Mouse (Mus musculus) embryonic stem cell, embryonic (primary cell): ENCODE measurements at regions not wholly inside any gene's neighbourhood (a gene's known extent, or its start where the extent isn't known, plus 50 kb on each side); places are given as distances from the start of the nearest gene placed in this dataset.

Experiments
- CTCF ChIA-PET, 4 experiments: fragments of 300-600 bp in 2 of 4; fragments of 350-600 bp in 2 of 4; sonication (Branson Sonifier 250); formaldehyde crosslinking; loops; one replicate each; lab custom pipeline; 2022; ENCODE audit warnings: inconsistent platforms in 2 of 4; lab: Charles Lee
- POLR2A ChIA-PET, 4 experiments: fragments of 300-600 bp in 2 of 4; fragments of 350-600 bp in 2 of 4; sonication (Branson Sonifier 250); formaldehyde crosslinking; loops; one replicate each; lab custom pipeline; 2022; ENCODE audit warnings: antibody characterized with exemption in 4 of 4, inconsistent platforms in 1 of 4; lab: Charles Lee

- POLR2A ChIA-PET = interaction anchor here in 1 of 4 experiments (0.5 kb wide), 1 partner anchor 1008 kb away, joined by 6 read pairs; no protein-coding TSS in a partner anchor
- CTCF ChIA-PET = no interaction called here
Measured at GRCm38 (mm10) chr5:119059223-119059622, 498.7 kb downstream of the Med13l start.

DNA sequence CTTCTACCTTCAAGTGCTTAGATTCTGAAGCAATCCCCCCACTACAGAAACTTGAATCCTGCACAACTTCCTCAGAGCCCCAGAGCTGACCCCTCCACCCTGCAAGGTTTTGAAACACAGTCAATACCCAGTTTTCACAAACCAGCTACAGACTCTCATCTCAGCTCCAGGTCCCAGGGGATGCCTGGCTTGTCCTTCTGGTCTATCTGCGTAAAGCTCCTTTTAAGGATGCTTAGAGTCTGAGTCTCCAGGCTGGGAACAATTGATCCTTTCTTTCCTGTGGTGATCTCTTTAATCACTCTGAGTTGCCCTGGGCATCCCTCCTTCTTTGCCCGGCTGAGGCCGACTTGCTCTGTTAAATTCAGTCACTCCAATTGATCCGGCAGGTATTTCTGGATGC lies 500.4 kb downstream of the Med13l start:
- CTCF ChIA-PET = no interaction called here
- POLR2A ChIA-PET = interaction anchor here in 1 of 4 experiments (0.6 kb wide), 1 partner anchor 22 kb away, joined by 4 read pairs; no protein-coding TSS in a partner anchor

- ChIA-PET CTCF (interaction anchor here (0.5 to 1.4 kb wide), 5 partner anchors 9 to 642 kb away, joined by 3 to 7 read pairs (median 4); no protein-coding TSS in a partner anchor), POLR2A (interaction anchor here in 1 of 4 experiments (0.6 kb wide), 1 partner anchor 153 kb away, joined by 3 read pairs; no protein-coding TSS in a partner anchor)
Measured at GRCm38 (mm10) chr5:119062478-119062877, 502.0 kb downstream of the Med13l start.

DNA sequence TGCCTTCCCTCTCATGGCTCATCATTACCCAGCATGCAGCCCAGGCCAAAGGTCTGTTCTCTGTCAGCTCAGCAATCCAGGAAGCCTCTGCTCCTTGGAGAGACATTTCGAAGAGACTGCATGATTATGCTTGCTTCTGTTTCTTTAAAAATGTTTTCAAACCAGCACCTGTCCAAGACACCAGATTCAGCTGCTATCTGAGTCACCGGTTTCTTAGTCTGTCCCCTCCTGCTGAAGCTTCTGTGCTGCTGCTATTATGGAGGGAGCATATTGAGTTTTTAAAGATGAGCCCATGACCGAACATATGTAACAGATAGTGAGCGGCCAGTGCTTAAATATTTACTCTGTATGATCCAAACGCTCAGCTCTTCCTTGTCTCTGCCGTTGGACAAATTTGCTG lies 506.2 kb downstream of the Med13l start:
- POLR2A ChIA-PET = interaction anchor here in 1 of 4 experiments (0.6 kb wide), 1 partner anchor 208 kb away, joined by 4 read pairs; no protein-coding TSS in a partner anchor
- CTCF ChIA-PET = no interaction called here

- CTCF ChIA-PET = no interaction called here
- POLR2A ChIA-PET = no interaction called here
Measured at GRCm38 (mm10) chr5:119069765-119070333, 509.4 kb downstream of the Med13l start.

GRCm38 (mm10) chr5:119072712-119073111 lies 512.2 kb downstream of the Med13l start:
- POLR2A ChIA-PET = no interaction called here
- CTCF ChIA-PET = no interaction called here

GRCm38 (mm10) chr5:119080747-119081146 lies 520.3 kb downstream of the Med13l start:
- POLR2A ChIA-PET = no interaction called here
- CTCF ChIA-PET = no interaction called here

GRCm38 (mm10) chr5:119082895-119083294 lies 522.4 kb downstream of the Med13l start:
- POLR2A ChIA-PET = no interaction called here

DNA sequence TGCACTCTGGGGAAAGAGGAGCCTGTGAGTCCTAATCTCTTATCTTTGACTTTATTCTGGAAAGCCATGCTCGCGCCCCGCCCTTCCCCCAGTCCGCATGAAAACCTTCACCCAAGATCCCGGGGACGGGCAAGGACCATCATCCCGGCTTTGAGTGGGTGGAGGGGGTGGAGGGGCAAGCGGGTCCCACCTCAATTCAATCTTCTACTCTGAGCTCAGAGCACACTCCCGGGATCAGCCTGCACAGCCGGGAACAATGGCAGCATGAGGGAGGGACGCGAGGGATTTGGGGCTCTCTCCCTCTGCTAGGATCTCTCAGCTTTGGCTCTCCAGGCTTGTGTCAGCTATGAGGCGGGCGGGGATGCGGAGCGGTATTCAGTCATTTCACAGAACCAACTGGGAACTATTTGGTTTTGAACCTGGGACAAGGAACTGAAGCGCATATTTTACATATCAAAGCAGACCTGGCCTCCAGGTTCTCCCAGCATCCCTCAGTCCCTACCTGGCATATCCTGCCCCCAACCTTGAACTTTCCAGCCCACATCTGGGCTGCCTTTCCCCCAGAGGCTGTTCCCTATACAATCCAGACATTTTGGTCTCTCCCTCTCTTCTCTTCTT lies 537.2 kb downstream of the Med13l start:
- ChIA-PET CTCF (interaction anchor here in 1 of 4 experiments (0.6 to 0.9 kb wide), 2 partner anchors 12 to 767 kb away, joined by 3 to 5 read pairs; no protein-coding TSS in a partner anchor), POLR2A (interaction anchor here in 3 of 4 experiments (0.6 to 1.7 kb wide), 6 partner anchors 12 to 583 kb away, joined by 3 to 5 read pairs (median 3); no protein-coding TSS in a partner anchor)

More at GRCm38 (mm10) chr5:119082895-119083294, 522.4 kb downstream of the Med13l start:
- CTCF ChIA-PET = no interaction called here

GRCm38 (mm10) chr5:119099817-119100216 lies 539.3 kb downstream of the Med13l start:
- ChIA-PET CTCF (interaction anchor here in 3 of 4 experiments (0.5 to 1.1 kb wide), 6 partner anchors 46 to 1839 kb away, joined by 3 to 5 read pairs (median 3); no protein-coding TSS in a partner anchor), POLR2A (interaction anchor here in 3 of 4 experiments (0.6 to 1.5 kb wide), 11 partner anchors 14 to 1230 kb away, joined by 3 to 7 read pairs (median 4); partner anchors contain the start of gene Tbx3 (in 1 of the 3))

GRCm38 (mm10) chr5:119103503-119103902 lies 543.0 kb downstream of the Med13l start:
- POLR2A ChIA-PET = interaction anchor here in 2 of 4 experiments (0.6 to 1.2 kb wide), 4 partner anchors 8 to 567 kb away, joined by 3 to 5 read pairs (median 4); partner anchors contain the start of gene Tbx3 (in 1 of the 2)

GRCm38 (mm10) chr5:119107898-119108297 lies 547.4 kb downstream of the Med13l start:
- CTCF ChIA-PET = interaction anchor here in 1 of 4 experiments (0.6 kb wide), 1 partner anchor 204 kb away, joined by 3 read pairs; no protein-coding TSS in a partner anchor
- POLR2A ChIA-PET = interaction anchor here in 1 of 4 experiments (0.7 kb wide), 1 partner anchor 538 kb away, joined by 4 read pairs; no protein-coding TSS in a partner anchor

More at GRCm38 (mm10) chr5:119103503-119103902, 543.0 kb downstream of the Med13l start:
- CTCF ChIA-PET = interaction anchor here in 2 of 4 experiments (0.5 to 0.7 kb wide), 4 partner anchors 31 to 646 kb away, joined by 3 to 5 read pairs (median 4); no protein-coding TSS in a partner anchor

DNA sequence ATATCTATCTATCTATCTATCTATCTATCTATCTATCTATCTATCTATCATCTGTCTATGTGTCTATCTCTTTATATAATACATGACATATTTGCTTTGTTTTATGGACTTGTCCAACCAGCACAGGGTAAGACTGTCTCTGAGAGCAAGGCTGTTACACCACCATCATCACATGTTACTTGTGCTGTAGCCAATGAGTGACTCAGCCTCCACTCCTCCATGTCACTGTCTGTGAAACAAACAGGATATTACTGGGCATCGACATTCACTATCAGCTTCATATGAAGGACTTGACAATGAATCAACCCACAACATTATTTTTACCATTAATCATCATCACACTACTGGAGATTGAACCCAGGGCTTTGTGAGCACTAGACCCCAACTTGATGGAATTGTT lies 549.0 kb downstream of the Med13l start:
- ChIA-PET POLR2A (no interaction called here), CTCF (no interaction called here)

- ChIA-PET POLR2A (interaction anchor here in 3 of 4 experiments (0.5 to 1.5 kb wide), 9 partner anchors 14 to 913 kb away, joined by 3 to 12 read pairs (median 6); no protein-coding TSS in a partner anchor), CTCF (interaction anchor here in 3 of 4 experiments (0.5 to 0.6 kb wide), 3 partner anchors 31 to 333 kb away, joined by 3 to 7 read pairs (median 7); no protein-coding TSS in a partner anchor)
Measured at GRCm38 (mm10) chr5:119114074-119114473, 553.6 kb downstream of the Med13l start.

GRCm38 (mm10) chr5:119125745-119126144 lies 544.7 kb upstream of the Tbx3 start:
- CTCF ChIA-PET = no interaction called here
- POLR2A ChIA-PET = no interaction called here

GRCm38 (mm10) chr5:119130176-119130575 lies 540.3 kb upstream of the Tbx3 start:
- ChIA-PET CTCF (no interaction called here), POLR2A (no interaction called here)

DNA sequence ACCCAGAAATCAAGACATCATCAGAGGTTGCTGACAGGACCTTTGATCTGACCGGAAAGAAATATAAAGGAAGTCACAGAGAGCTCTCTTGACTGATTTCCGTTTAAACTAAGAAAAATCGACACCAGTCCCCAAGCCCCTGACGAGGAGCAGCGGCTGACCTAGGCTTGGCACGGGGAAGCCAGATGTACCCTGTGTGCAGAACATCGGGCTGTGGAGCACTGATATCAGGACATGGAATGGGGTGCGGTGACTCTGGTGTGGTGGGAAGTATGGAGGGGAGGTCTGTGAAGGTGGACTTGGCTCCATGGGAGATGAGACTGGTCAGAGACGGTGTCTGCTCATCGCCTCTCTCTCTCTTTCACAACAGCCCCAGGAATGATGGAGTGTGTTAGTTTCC lies 539.0 kb upstream of the Tbx3 start:
- POLR2A ChIA-PET = interaction anchor here in 1 of 4 experiments (0.8 kb wide), 1 partner anchor 34 kb away, joined by 3 read pairs; no protein-coding TSS in a partner anchor
- CTCF ChIA-PET = no interaction called here

- POLR2A ChIA-PET = no interaction called here
- CTCF ChIA-PET = no interaction called here
Measured at GRCm38 (mm10) chr5:119133378-119133777, 537.1 kb upstream of the Tbx3 start.

DNA sequence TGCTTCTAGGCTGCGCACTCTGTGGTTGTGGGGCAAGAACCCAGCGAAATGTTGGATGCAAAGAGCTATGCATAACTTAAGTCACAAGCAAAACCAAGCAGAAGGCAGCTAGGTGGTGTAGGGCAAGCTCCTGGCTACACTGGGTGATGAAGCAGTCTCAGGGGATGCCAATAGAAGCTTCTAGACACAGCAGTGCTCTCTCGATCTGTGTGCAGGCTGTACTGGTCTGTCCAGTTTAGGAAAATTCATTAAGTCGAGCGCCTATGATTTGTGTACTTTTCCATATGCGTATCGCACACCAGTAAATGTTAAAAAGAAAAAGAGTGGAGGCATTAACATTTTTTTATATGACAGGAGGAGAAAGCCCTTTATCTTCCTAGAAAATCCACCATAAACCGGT lies 533.6 kb upstream of the Tbx3 start:
- POLR2A ChIA-PET = interaction anchor here in 1 of 4 experiments (0.6 kb wide), 1 partner anchor 58 kb away, joined by 3 read pairs; no protein-coding TSS in a partner anchor
- CTCF ChIA-PET = no interaction called here
